Mouse (Mus musculus): Measurements from ENCODE around the gene Lin37. TPM values are rescaled to one million over a fixed set of nuclear protein-coding genes. Genes with fewer than 3 reads are reported as not detected.

Lin37 gene
- total and polyA plus RNA-seq, 3 experiments, result 4.0 to 38.6 (median 8.3) TPM

DNA sequence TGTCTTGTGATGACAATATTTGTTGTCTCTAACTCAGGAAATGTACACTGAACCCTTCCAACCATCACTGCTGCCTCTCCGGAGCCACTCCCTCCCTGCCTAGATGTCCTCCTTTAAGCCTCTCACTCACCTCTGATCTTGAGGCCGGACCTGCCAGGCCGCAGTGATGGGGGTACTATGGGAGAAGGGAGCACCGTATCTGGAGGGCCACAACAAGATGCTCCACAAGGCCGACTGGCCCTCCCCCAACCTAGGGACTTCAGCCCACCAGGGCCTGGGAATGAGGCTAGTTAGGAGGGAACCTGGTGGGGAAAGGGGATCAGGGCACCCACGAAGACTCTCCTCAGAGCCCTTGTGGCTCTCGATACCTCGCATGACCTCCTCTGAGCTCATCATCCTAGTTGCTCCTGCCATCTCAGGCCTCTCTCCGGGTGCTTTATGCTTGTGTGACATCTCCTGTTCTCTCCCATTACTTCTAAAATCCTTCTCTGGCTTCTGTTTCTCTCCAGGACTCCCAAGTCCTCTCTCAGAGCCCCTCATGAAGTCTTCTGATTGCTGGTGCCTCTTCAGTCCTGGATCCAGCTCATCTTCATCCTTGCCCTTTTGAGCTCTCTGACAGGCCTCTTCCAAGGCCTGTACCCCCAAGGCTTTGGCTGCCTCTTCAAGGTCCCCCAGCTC lies 31.4 kb upstream of the Lin37 start (continued):
- TF ChIP-seq ZKSCAN1 (IDR thresholded peaks at IDR 0.05; ENCODE audit: borderline replicate concordance, low read depth, low read length), result no peak
- TF ChIP-seq TBP (conservative IDR thresholded peaks at IDR 0.05; ENCODE audit: low read depth, low read length), result no peak
- no peak for TF ChIP-seq ETS1 (conservative IDR thresholded peaks at IDR 0.05; ENCODE audit: low read depth, low read length)
- no peak for TF ChIP-seq JUN (IDR thresholded peaks at IDR 0.05; ENCODE audit: insufficient read depth, low read depth, low read length)
- no peak for TF ChIP-seq RCOR1 (conservative IDR thresholded peaks at IDR 0.05; ENCODE audit: low read depth, low read length)
- 0 out of 2 replicates have a peak, but pooled peaks have one; percentile 17 for TF ChIP-seq POLR2A (IDR thresholded peaks at IDR 0.05; ENCODE audit: low read depth, low read length)
- TF ChIP-seq SIN3A (IDR thresholded peaks at IDR 0.05; ENCODE audit: low read length), result 0 out of 2 replicates have a peak, but pooled peaks have one; percentile 33
- no peak for TF ChIP-seq MXI1 (IDR thresholded peaks at IDR 0.05; ENCODE audit: low read depth, low read length)
- TF ChIP-seq MAZ (IDR thresholded peaks at IDR 0.05; ENCODE audit: low read depth, low read length), result 0 out of 2 replicates have a peak, but pooled peaks have one; percentile 11
- no peak for TF ChIP-seq ZNF384 (IDR thresholded peaks at IDR 0.05; ENCODE audit: low read depth, low read length)
- no peak for TF ChIP-seq MYC (IDR thresholded peaks at IDR 0.05; ENCODE audit: low read depth, low read length)
- no peak for TF ChIP-seq USF1 (IDR thresholded peaks at IDR 0.05; ENCODE audit: low read depth, low read length)
- no peak for TF ChIP-seq USF2 (conservative IDR thresholded peaks at IDR 0.05; ENCODE audit: low read depth, low read length)
- no peak for TF ChIP-seq EP300 (IDR thresholded peaks at IDR 0.05; ENCODE audit: low read length)
- no peak for TF ChIP-seq CTCF (conservative IDR thresholded peaks at IDR 0.05 in 1 of 2, IDR thresholded peaks at IDR 0.05 in 1 of 2; ENCODE audit: low read depth in 2 of 2, low read length in 2 of 2)

DNA sequence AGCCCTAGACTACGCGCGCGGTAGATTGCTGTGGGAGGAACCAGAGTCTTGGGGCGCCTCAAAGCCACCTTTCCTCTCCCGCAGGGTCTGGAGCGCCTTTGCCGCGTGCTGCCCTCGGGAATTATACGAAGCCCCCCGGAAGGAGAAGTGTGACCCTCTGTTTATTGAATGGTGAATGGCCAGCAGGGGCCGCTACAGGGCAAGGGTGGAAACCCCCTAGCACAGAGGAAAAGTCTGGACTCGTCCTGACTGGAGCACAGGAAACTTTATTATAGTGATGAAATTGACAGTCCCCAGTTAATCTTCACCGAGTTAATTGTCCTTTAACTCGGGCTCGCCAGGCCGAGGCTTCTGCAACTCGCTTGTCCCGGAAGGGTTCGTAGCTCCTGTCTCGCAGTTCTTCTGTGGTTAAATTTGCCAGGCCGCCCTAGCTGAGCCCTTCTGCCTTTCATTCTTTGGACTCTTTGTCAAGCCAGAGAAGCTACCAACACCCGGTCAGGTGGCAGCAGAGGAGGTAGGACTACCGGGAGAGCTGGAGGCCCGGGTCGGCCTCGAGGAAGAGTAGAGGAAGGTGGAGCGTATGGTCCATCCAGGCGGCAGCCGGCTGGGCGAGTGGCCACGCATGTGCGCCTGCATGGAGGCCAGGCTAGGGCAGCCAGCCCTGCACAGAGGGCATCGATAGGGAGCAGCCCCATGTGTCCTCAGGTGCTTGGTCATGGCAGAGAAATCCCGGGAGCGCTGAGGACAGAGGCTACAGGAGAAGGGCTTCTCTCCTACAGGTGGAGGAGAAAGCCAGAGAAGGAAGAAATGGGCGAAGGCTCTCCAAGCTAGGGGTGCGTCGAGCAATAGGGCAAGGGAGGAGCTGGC lies 30.0 kb upstream of the Lin37 start:
- Histone ChIP-seq H3K4me3 (replicated peaks in 1 of 3; ENCODE audit: low read depth in 2 of 3, low read length in 2 of 3, poor library complexity in 1 of 3) (peak overlapping the region; percentile 84 to 93 (median 89)), H3K4me2 (ENCODE audit: insufficient read depth, low read depth, poor library complexity, severe bottlenecking) (peak overlapping the region; percentile 93), H3K4me1 (ENCODE audit: control insufficient read depth in 1 of 2, insufficient read depth in 2 of 2) (peaks cover 7 to 35% of the 10 kb centered on the region in 2 experiments; a peak in 3 of 4 replicates), H3K36me3 (replicated peaks in 1 of 2; ENCODE audit: control insufficient read depth in 1 of 2, insufficient read depth in 1 of 2, low read length in 1 of 2) (peaks cover 23 to 40% of the 10 kb centered on the region in 2 experiments), H3K27ac (ENCODE audit: insufficient read depth, low read depth) (peak overlapping the region; percentile 100), H3K9me3 (replicated peaks; ENCODE audit: low read length) (no peaks in the 10 kb centered on the region), H3K9ac (ENCODE audit: insufficient read depth, low read depth) (peak overlapping the region; percentile 74), H3K27me3 (replicated peaks) (no peaks in the 10 kb centered on the region), H3K79me2 (replicated peaks; ENCODE audit: control insufficient read depth, extremely low read depth, insufficient read depth, poor library complexity, severe bottlenecking) (peaks cover 58% of the 10 kb centered on the region)
- DNase-seq (ENCODE audit: extremely low read depth), result peak; percentile 75
- dilution Hi-C loops (cut with MboI; ENCODE audit: extremely low pct_ligation_motif_present, extremely low pct_unique_long_range_greater_than_20kb, low sequenced_read_pairs), result no loop called here
- in situ Hi-C loops (cut with MboI; ENCODE audit: low pct_ligation_motif_present, low pct_unique_long_range_greater_than_20kb, low sequenced_read_pairs), result no loop called here
- TF ChIP-seq CHD2 (IDR thresholded peaks at IDR 0.05; ENCODE audit: low read length) (no peak), MAX (IDR thresholded peaks at IDR 0.05; ENCODE audit: low read length) (no peak; the same call in 1 of the 2 replicates), MYC (IDR thresholded peaks at IDR 0.05; ENCODE audit: low read depth, low read length) (peak; percentile 34; the same call in 1 of the 2 replicates), GABPA (IDR thresholded peaks at IDR 0.05; ENCODE audit: insufficient replicate concordance, low read depth, low read length) (no peak), POLR2A (IDR thresholded peaks at IDR 0.05; ENCODE audit: low read depth, low read length) (no peak), CHD1 (IDR thresholded peaks at IDR 0.05; ENCODE audit: low read depth, low read length) (peak; percentile 39; the same call in 1 of the 2 replicates), TCF12 (IDR thresholded peaks at IDR 0.05; ENCODE audit: low read depth, low read length) (no peak), E2F4 (IDR thresholded peaks at IDR 0.05; ENCODE audit: insufficient replicate concordance, low read depth, low read length) (no peak), IRF4 (IDR thresholded peaks at IDR 0.05; ENCODE audit: low read depth, low read length) (no peak; the same call in none of the 2 replicates), TBP (conservative IDR thresholded peaks at IDR 0.05; ENCODE audit: low read depth, low read length) (no peak), HCFC1 (IDR thresholded peaks at IDR 0.05; ENCODE audit: low read depth, low read length) (peak; percentile 17; the same call in 1 of the 2 replicates), RAD21 (IDR thresholded peaks at IDR 0.05; ENCODE audit: low read depth, low read length) (peak; percentile 87), EP300 (IDR thresholded peaks at IDR 0.05; ENCODE audit: low read length) (no peak), JUND (conservative IDR thresholded peaks at IDR 0.05; ENCODE audit: low read depth, low read length) (no peak), BHLHE40 (IDR thresholded peaks at IDR 0.05; ENCODE audit: low read depth, low read length) (peak; percentile 30; the same call in 1 of the 2 replicates), NELFE (IDR thresholded peaks at IDR 0.05; ENCODE audit: low read depth, low read length) (no peak), UBTF (IDR thresholded peaks at IDR 0.05; ENCODE audit: low read depth, low read length) (no peak), SIN3A (IDR thresholded peaks at IDR 0.05; ENCODE audit: low read length) (peak; percentile 36; the same call in 1 of the 2 replicates), ETS1 (conservative IDR thresholded peaks at IDR 0.05; ENCODE audit: low read depth, low read length) (no peak), KAT2A (IDR thresholded peaks at IDR 0.05; ENCODE audit: insufficient replicate concordance, low read length) (0 out of 2 replicates have a peak, but pooled peaks have one; percentile 9), USF2 (conservative IDR thresholded peaks at IDR 0.05; ENCODE audit: low read depth, low read length) (no peak), ZKSCAN1 (IDR thresholded peaks at IDR 0.05; ENCODE audit: borderline replicate concordance, low read depth, low read length) (no peak), USF1 (IDR thresholded peaks at IDR 0.05; ENCODE audit: low read depth, low read length) (no peak), PAX5 (IDR thresholded peaks at IDR 0.05; ENCODE audit: low read length) (no peak), RCOR1 (conservative IDR thresholded peaks at IDR 0.05; ENCODE audit: low read depth, low read length) (no peak), SMC3 (IDR thresholded peaks at IDR 0.05; ENCODE audit: low read depth, low read length) (peak; percentile 86), MAFK (IDR thresholded peaks at IDR 0.05; ENCODE audit: insufficient replicate concordance, low read length) (no peak)

Measured in CH12.LX (cell line).